Mouse (Mus musculus) intestine, embryonic 16.5 days (tissue): ENCODE results near the gene Kcna6. TPM values are rescaled to one million over a fixed set of nuclear protein-coding genes. Genes with fewer than 3 reads are reported as not detected.

Experiments used
- ATAC-seq: fragments of 200-750 bp; cut with Nextera tagmentation; 2 replicates; pipeline ENCODE4 v1.8.0; 2017; ENCODE audit warnings: moderate TSS enrichment, moderate library complexity
- H3K27ac ChIP-seq: fragments of 300-500 bp; sonication (generic); 2 replicates; pipeline ENCODE4 v1.5.1; 2014; ENCODE audit warnings: mild to moderate bottlenecking, low read length
- H3K27me3 ChIP-seq: fragments of 300-500 bp; sonication (generic); replicated peaks from 2 replicates; pipeline ENCODE4 v1.6.1; 2014; ENCODE audit warnings: low read length, control low read depth, mixed read lengths; ENCODE audit not compliant: control insufficient read depth, insufficient read depth
- H3K36me3 ChIP-seq: fragments of 300-500 bp; sonication (generic); 2 replicates; pipeline ENCODE4 v1.6.1; 2014; ENCODE audit warnings: low read length, control low read depth; ENCODE audit not compliant: control insufficient read depth, insufficient read depth
- H3K4me1 ChIP-seq: fragments of 300-500 bp; sonication (generic); 2 replicates; pipeline ENCODE4 v1.6.1; 2014; ENCODE audit warnings: low read length, control low read depth, mixed read lengths; ENCODE audit not compliant: control insufficient read depth, insufficient read depth
- H3K4me2 ChIP-seq: fragments of 300-500 bp; sonication (generic); 2 replicates; pipeline ENCODE4 v1.6.1; 2014; ENCODE audit warnings: low read depth, low read length, control low read depth
- H3K4me3 ChIP-seq: fragments of 300-500 bp; sonication (generic); 2 replicates; pipeline ENCODE4 v1.5.1; 2014; ENCODE audit warnings: mild to moderate bottlenecking, low read length
- H3K9ac ChIP-seq: fragments of 300-500 bp; sonication (generic); 2 replicates; pipeline ENCODE4 v1.6.1; 2014; ENCODE audit warnings: low read depth, low read length
- H3K9me3 ChIP-seq: fragments of 300-500 bp; sonication (generic); 2 replicates; pipeline ENCODE4 v1.6.1; 2016; ENCODE audit warnings: low read length, control low read depth; ENCODE audit not compliant: control insufficient read depth
- whole genome bisulfite sequencing: fragments of 180-500 bp; shearing (Covaris S2); extraction: QIAGEN DNeasy Blood & Tissue Kit; methylation state at CpG from one replicate; pipeline ENCODE4 v1.1.7; 2014; 5-methylcytosine and 5-hydroxymethylcytosine counted together
- polyA plus RNA-seq: library from polyadenylated mRNA; unstranded; fragments of >200 nt; fragmentation: Nextera tagmentation; extraction: Ambion mirVana; gene quantifications from 2 replicates; pipeline ENCODE4 v1.2.1, GENCODE M21; 2015

The Kcna6 gene
- 2.1 and 2.2 TPM in 2 replicates for polyA plus RNA-seq

- WGBS, result 2% methylated on average over 36 of the region's 36 CpGs
- peak; percentile 81 for ATAC-seq
- peaks cover 33% of the 10 kb centered on the region for H3K27me3 ChIP-seq
- peak within 1 kb of the TSS; percentile 64 for H3K9ac ChIP-seq
- peak within 1 kb of the TSS; percentile 56 for H3K4me3 ChIP-seq
- no peaks in the 10 kb centered on the region for H3K36me3 ChIP-seq
- peaks cover 9% of the 10 kb centered on the region; the same call in 1 of the 2 replicates for H3K4me1 ChIP-seq
- H3K4me2 ChIP-seq, result peak within 1 kb of the TSS; percentile 93
- no peaks in the 10 kb centered on the region for H3K9me3 ChIP-seq
- H3K27ac ChIP-seq, result no peak within 1 kb of the TSS
Measured at GRCm38 (mm10) chr6:126740211-126741142, at the start of gene Kcna6. Gene Kcna6, minus strand, starts transcription at chr6:126740674.

- H3K9ac ChIP-seq, result no peak overlapping the region
- ATAC-seq, result no peak
- H3K4me2 ChIP-seq, result no peak overlapping the region
- no peak overlapping the region for H3K4me3 ChIP-seq
- H3K27ac ChIP-seq, result no peak overlapping the region
- no peaks in the 10 kb centered on the region for H3K36me3 ChIP-seq
- no peaks in the 10 kb centered on the region for H3K27me3 ChIP-seq
- 81% methylated on average over 8 of the region's 8 CpGs for WGBS
- H3K4me1 ChIP-seq, result no peaks in the 10 kb centered on the region
- H3K9me3 ChIP-seq, result no peaks in the 10 kb centered on the region
Measured at GRCm38 (mm10) chr6:126788863-126789262, 48.4 kb upstream of the Kcna6 start.

- peak; percentile 62; the same call in 1 of the 2 replicates for ATAC-seq
- Histone ChIP-seq H3K4me2 (no peak overlapping the region), H3K36me3 (no peaks in the 10 kb centered on the region), H3K27me3 (no peaks in the 10 kb centered on the region), H3K4me3 (no peak overlapping the region), H3K4me1 (no peaks in the 10 kb centered on the region), H3K9ac (no peak overlapping the region), H3K27ac (no peak overlapping the region), H3K9me3 (no peaks in the 10 kb centered on the region)
- WGBS, result 55% methylated on average over 5 of the region's 5 CpGs
Measured at GRCm38 (mm10) chr6:126784206-126784605, 43.7 kb upstream of the Kcna6 start.

GRCm38 (mm10) chr6:126783651-126784066, 43.2 kb upstream of the Kcna6 start:
- 50% methylated on average over 10 of the region's 10 CpGs for WGBS
- Histone ChIP-seq H3K4me3 (no peak overlapping the region), H3K9ac (no peak overlapping the region), H3K27me3 (no peaks in the 10 kb centered on the region), H3K27ac (no peak overlapping the region), H3K4me1 (no peaks in the 10 kb centered on the region), H3K4me2 (no peak overlapping the region), H3K36me3 (no peaks in the 10 kb centered on the region), H3K9me3 (no peaks in the 10 kb centered on the region)
- no peak for ATAC-seq

GRCm38 (mm10) chr6:126783056-126783455, 42.6 kb upstream of the Kcna6 start:
- Histone ChIP-seq H3K4me2 (no peak overlapping the region), H3K9ac (no peak overlapping the region), H3K9me3 (no peaks in the 10 kb centered on the region), H3K4me3 (no peak overlapping the region), H3K27me3 (no peaks in the 10 kb centered on the region), H3K27ac (no peak overlapping the region), H3K4me1 (no peaks in the 10 kb centered on the region), H3K36me3 (no peaks in the 10 kb centered on the region)
- no peak for ATAC-seq
- 90% methylated on average over 1 of the region's 1 CpGs for WGBS

GRCm38 (mm10) chr6:126777889-126778288, 37.4 kb upstream of the Kcna6 start:
- WGBS, result 49% methylated on average over 6 of the region's 6 CpGs
- Histone ChIP-seq H3K27ac (no peak overlapping the region), H3K4me1 (no peaks in the 10 kb centered on the region), H3K9me3 (no peaks in the 10 kb centered on the region), H3K4me3 (no peak overlapping the region), H3K9ac (no peak overlapping the region), H3K27me3 (no peaks in the 10 kb centered on the region), H3K4me2 (no peak overlapping the region), H3K36me3 (no peaks in the 10 kb centered on the region)
- ATAC-seq, result peak; percentile 53

- 46% methylated on average over 4 of the region's 4 CpGs for WGBS
- no peak for ATAC-seq
- H3K27ac ChIP-seq, result no peak overlapping the region
Measured at GRCm38 (mm10) chr6:126773873-126774272, 33.4 kb upstream of the Kcna6 start.

GRCm38 (mm10) chr6:126772326-126772725, 31.9 kb upstream of the Kcna6 start:
- no peak for ATAC-seq
- Histone ChIP-seq H3K4me3 (no peak overlapping the region), H3K27me3 (no peaks in the 10 kb centered on the region), H3K27ac (no peak overlapping the region), H3K4me1 (no peaks in the 10 kb centered on the region), H3K4me2 (no peak overlapping the region), H3K36me3 (no peaks in the 10 kb centered on the region), H3K9me3 (no peaks in the 10 kb centered on the region), H3K9ac (no peak overlapping the region)
- WGBS, result 69% methylated on average over 4 of the region's 4 CpGs

More at GRCm38 (mm10) chr6:126773873-126774272, 33.4 kb upstream of the Kcna6 start:
- Histone ChIP-seq H3K4me1 (no peaks in the 10 kb centered on the region), H3K9ac (no peak overlapping the region), H3K9me3 (no peaks in the 10 kb centered on the region), H3K36me3 (no peaks in the 10 kb centered on the region), H3K4me2 (no peak overlapping the region), H3K27me3 (no peaks in the 10 kb centered on the region), H3K4me3 (no peak overlapping the region)

GRCm38 (mm10) chr6:126770146-126770731, 29.8 kb upstream of the Kcna6 start:
- 83% methylated on average over 12 of the region's 12 CpGs for WGBS
- Histone ChIP-seq H3K27me3 (no peaks in the 10 kb centered on the region), H3K4me3 (no peak overlapping the region), H3K9ac (no peak overlapping the region), H3K4me1 (no peaks in the 10 kb centered on the region), H3K9me3 (no peaks in the 10 kb centered on the region), H3K27ac (no peak overlapping the region), H3K4me2 (no peak overlapping the region), H3K36me3 (no peaks in the 10 kb centered on the region)
- no peak for ATAC-seq
